Mouse (Mus musculus) thymus, postnatal 0 days (tissue): ENCODE measurements around the gene Gm37419. TPM values are rescaled to one million over a fixed set of nuclear protein-coding genes. Genes with fewer than 3 reads are reported as not detected.
A peak's percentile ranks its signal among the peaks of the same experiment; 100 is the strongest.

Source experiments
- DNase-seq: peaks from one replicate; pipeline ENCODE4 v3.0.0-alpha.2; 2015; ENCODE audit warnings: low spot score
- polyA plus RNA-seq: library from polyadenylated mRNA; unstranded; fragments of >200 nt; fragmentation: Nextera tagmentation; extraction: Ambion mirVana; gene quantifications from 2 replicates; pipeline ENCODE4 v1.2.1, GENCODE M21; 2015

Gene Gm37419
- polyA plus RNA-seq, 1 experiment from 2014 or later, result not detected

DNA sequence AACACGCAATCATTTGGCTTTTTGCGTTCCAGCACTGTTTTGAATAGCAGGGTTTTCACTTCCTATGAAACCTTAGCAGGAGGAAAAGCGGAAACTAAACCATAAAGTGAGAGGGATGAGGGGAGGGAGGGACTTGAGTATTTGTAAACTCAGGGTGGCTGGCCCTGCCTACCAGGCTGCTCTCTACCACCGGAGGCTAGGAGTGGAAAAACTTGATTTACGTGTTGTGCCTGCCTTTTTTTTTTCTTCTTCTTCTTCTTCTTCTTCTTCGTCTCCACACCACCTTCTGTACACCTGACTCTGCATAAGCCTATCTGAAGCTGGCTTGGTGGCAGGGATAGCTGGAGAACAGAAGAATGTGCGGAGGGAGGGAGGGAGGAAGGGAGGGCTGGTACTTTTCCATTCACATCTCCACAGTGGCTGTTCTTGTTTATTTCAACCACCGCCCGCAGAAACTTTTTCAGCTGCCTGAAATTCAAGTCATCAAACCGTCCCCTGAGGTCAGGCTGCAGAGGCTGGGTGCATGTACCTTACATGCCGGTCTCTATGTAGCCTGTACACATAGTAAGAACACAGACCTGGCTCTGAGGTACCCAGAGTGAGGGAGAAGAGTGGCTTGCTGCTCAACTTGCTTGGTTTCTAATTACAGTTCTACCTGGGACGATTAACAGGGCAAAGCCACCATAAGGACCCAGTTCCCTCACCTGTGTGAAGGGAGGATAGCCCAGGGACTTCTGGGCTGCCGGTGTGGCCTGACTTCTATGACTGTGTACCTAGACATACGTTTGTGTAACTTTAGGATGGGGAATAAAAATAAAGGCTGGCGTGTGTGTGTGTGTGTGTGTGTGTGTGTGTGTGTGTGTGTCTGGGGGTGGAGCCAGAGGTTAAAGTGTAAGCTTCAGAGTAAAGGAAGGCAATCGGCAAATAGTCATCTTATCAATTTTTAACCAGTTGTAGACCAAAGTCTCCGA lies 5.4 kb downstream of the Gm37419 start:
- no peak for DNase-seq

DNA sequence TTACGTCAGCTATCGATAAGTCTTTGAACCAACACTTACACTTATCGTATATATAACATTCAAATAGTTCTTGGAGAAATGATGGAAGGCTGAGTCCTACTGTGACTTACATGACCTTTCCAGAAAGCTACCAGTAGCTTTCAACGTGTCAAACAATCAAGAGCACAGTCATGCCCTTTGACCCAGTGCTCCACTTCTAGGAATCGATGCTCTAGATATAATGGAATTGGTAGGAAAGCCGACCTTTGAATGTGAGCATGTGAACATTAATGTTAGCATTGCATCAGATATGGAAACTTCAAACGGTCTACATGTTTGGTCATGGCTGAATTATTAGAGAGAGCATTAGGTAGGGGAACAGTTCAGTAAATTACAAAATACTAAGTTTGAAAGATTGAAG lies 8.1 kb downstream of the Gm37419 start:
- DNase-seq, result no peak

- no peak for DNase-seq
These were observed 8.9 kb downstream of the Gm37419 start for GRCm38 (mm10) chr16:23997228-23997627.

- no peak for DNase-seq
These were observed 9.6 kb downstream of the Gm37419 start for GRCm38 (mm10) chr16:23997912-23998311.

GRCm38 (mm10) chr16:24005928-24006327 lies 17.6 kb downstream of the Gm37419 start:
- DNase-seq, result no peak

- no peak for DNase-seq
These were observed 21.6 kb downstream of the Gm37419 start for GRCm38 (mm10) chr16:24009891-24010290.

DNA sequence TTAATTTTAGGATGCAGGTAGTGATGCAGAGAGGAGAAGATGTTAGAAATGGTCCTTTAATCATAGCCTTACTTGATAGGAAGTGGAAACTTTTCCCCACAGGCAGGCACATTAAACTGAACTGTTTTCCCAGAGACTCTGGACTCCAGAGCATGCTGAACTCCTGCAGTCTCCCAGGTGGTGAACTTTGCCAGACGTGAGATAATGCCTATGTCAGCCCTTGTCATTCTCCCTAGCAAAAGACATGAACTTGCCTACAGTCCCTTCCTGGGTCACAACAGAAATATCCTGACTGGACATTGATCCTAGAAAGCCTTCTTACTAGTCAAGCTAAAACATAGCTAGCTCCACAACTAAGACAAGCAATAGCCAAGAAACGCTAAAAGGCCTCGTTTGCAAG lies 23.0 kb downstream of the Gm37419 start:
- DNase-seq, result no peak

- DNase-seq, result no peak
These were observed 23.8 kb downstream of the Gm37419 start for GRCm38 (mm10) chr16:24012066-24012465.

- DNase-seq, result no peak
These were observed 26.1 kb downstream of the Gm37419 start for GRCm38 (mm10) chr16:24014378-24014777.

GRCm38 (mm10) chr16:24016273-24016672 lies 28.0 kb downstream of the Gm37419 start:
- no peak for DNase-seq

GRCm38 (mm10) chr16:24016742-24017141 lies 28.5 kb downstream of the Gm37419 start:
- no peak for DNase-seq

DNA sequence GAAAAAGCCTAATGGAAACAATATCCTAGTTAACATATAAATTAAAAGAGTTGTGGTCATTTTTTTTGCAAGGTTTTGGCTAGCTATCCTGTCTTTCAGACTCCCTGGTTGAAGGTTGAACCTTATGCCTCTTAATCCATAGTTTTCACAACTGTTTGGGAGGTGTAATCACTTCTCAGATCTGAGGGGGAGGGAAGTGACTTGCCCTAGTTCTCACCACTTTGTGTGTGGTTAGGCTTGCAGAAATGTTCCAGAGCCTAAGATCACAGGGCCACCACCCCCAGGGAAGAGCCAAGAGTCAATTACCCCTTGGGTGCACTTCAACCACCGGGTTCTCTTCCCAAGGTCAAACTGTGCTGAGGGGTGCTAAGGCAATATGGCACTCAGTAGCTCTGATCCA lies 33.4 kb downstream of the Gm37419 start:
- peak; percentile 41 for DNase-seq

DNA sequence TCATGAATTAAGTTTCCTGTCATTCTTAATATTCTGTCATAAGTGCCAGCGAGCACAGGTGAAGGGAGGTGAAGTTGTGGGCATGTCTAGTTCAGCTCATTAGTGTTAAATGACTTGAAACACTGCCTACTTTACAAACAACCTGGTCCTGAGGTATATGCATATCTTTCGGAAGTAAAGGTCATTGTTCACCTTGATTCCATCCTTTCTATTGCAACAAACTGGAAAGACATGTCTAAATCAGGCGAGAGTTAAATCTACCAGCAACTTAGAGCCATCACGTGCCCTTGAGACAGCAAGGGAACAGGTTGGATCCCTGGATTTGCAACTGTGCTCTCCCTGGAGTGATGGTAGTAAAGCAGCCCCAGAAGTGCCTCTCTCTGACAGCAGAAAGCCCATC lies 34.3 kb downstream of the Gm37419 start:
- DNase-seq, result no peak

DNA sequence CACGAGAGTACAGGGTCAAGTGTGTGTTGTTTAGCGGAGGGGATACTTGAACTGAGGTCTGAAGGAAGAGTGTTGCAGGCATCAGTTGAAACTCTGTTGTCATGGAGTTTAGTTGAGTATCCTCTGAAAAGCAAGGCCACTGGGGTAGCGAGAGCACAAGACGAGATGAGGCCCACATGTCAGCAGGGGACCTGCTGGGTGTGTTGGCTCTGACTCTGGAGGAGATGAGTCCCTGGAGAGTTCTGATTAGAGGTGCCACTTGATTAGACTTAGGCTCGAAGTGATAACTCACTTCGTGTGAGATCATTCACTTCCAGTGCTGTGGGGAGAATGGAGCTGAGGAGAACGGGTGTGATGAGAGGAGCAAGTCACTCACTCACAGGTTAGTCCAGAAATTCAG lies 37.2 kb downstream of the Gm37419 start:
- DNase-seq, result no peak

GRCm38 (mm10) chr16:24029965-24030672 lies 41.8 kb downstream of the Gm37419 start:
- DNase-seq, result no peak

GRCm38 (mm10) chr16:24033259-24033658 lies 45.0 kb downstream of the Gm37419 start:
- DNase-seq, result no peak

DNA sequence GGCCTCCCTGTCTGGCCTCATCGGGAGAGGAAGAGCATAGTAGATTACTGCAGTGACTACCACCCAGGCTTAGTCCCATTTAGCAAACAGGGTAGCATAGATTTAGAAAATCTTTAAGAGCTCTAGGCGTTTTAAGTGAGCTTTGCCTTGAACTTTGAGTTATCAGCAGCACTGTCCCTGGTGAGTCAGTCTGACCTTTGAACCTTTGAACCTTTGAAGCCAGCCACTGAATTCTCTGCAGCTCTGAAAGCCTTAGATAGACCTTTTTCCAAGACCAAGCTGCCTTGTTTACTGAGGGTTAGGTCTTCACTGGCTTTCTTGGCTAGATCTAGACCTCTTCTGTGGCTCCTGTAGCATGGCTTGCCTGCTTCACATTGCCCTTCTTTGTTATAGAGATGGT lies 46.2 kb downstream of the Gm37419 start:
- no peak for DNase-seq

GRCm38 (mm10) chr16:24035767-24036166 lies 47.5 kb downstream of the Gm37419 start:
- DNase-seq, result no peak

GRCm38 (mm10) chr16:24036398-24036797 lies 48.1 kb downstream of the Gm37419 start:
- no peak for DNase-seq
